Mouse (Mus musculus): ENCODE results near the gene Ppp4r3a. TPM values are rescaled to one million over a fixed set of nuclear protein-coding genes. Genes with fewer than 3 reads are reported as not detected.

Gene Ppp4r3a
- polyA plus RNA-seq, 1 experiment from 2014 or later, result 39.9 TPM

DNA sequence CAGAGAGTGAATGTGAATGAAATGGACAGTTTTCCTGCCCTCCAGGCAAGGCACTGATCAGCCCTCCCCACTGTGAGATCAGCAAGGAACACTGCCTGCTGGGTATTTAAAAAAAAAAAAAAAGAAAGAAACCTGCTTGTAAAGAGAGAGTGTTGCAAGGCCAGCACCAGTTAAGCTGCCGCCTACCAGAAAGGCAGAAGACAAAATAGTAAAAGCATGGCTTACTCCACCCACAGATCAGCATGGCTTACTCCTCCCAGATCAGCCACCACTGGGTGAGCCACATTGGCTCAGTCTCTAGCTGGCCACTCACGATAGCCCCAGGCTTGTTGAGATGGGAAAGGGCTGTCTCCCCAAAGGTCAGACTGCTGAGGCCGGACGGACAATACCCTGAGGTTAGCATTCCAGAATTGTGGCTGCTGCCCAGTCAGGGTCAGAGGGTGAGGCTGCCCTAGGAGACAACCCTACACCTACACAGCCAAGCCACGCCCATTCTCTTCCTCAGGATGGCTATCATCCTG lies 87.1 kb downstream of the Ppp4r3a start:
- no peak overlapping the region for H3K4me3 ChIP-seq (replicated peaks)
- no peak; the same call in 1 of the 2 replicates for ATAC-seq (ENCODE audit: insufficient read depth, low FRiP score, low read depth)
- H3K4me2 ChIP-seq, result no peak overlapping the region
- no peaks in the 10 kb centered on the region for H3K9me3 ChIP-seq
- peaks cover 29% of the 10 kb centered on the region for H3K4me1 ChIP-seq
- 59% methylated on average over 5 of the region's 5 CpGs for WGBS
- no peak overlapping the region for H3K27ac ChIP-seq
- H3K36me3 ChIP-seq, result no peaks in the 10 kb centered on the region
- H3K9ac ChIP-seq, result no peak overlapping the region
- H3K27me3 ChIP-seq (replicated peaks), result no peaks in the 10 kb centered on the region

DNA sequence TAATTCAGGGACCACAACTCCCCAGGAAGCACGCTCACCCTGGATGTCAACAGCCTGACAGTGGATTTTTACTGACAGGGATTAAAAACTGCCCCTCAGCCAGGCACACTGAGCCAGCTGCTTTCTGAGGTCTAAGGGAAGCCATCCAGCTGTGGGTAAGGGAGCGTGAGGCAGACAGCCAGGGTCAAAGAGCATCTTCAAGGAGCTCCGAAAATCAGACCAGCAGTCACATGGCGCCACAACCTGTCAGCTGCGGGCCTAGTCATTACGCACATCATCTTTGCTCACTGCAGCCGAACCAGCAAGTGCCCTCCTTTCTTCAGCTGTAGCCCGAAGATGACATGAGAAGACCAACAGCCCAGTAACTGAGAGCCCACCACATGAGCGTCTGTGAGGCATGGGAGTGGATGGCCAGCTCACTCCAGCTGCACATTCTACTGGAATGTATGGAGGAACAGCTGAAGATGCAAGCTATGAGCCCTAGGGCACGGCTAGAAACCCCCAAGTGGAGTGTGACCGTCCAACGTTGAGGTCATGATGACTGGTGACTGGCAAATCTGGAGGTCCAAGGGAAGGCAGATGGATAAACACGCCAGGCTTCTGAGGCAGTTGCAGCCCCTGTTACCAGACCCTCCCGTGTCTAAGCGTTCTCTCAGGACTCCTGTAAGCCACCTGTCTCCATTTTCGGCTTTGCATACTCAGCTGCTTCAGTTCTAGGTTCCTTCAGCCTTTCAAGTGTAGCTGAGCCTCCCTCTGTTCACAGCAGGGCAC lies 87.7 kb downstream of the Ppp4r3a start:
- H3K27me3 ChIP-seq (replicated peaks), result no peaks in the 10 kb centered on the region
- H3K27ac ChIP-seq, result no peak overlapping the region
- H3K4me2 ChIP-seq, result no peak overlapping the region
- ATAC-seq (ENCODE audit: insufficient read depth, low FRiP score, low read depth), result no peak
- no peak overlapping the region for H3K4me3 ChIP-seq (replicated peaks)
- no peaks in the 10 kb centered on the region for H3K9me3 ChIP-seq
- H3K9ac ChIP-seq, result no peak overlapping the region
- 63% methylated on average over 16 of the region's 16 CpGs for WGBS
- no peaks in the 10 kb centered on the region for H3K36me3 ChIP-seq
- H3K4me1 ChIP-seq, result peaks cover 29% of the 10 kb centered on the region

DNA sequence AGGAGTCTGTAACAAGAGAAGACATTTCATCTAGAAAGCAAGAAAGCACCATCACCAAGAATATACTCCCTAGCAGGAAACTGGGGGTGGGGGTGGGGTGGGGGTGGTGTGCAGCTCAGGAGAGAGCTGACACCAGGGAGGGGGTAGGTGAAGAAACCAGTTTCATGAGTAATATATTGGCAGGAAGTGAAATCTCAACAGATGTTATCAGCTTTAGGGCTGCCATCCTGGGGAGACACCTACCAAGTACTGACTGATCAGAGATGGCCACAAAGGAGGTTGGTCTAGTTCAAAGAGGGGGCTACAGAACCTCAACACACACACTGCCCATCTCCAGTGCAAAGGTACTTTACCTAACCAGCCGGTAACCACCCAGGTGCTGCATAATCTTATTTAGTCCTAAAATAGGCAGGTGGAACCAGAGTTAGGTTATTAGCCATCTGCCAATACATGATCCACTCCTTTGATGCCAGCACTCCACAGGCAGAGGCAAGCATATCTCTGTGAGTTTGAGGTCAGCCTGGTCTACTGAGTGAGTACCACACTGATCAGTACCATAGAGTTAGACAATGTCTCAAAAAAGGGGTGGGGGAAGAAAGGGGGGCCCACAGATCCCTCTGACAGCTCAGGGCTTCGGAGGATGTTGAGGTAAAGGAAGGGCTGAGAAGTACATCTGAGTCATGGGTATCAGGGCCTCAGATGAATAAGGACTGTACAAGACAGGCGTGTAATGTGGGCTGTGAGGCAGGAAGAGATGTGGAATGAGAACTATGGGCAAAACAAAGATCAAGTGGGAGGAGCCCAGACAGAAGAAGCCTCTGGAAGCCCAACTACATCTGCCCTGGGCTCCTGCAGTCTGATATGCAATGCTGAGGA lies 89.1 kb downstream of the Ppp4r3a start:
- Histone ChIP-seq H3K9me3 (no peaks in the 10 kb centered on the region), H3K27ac (no peak overlapping the region), H3K27me3 (replicated peaks) (no peaks in the 10 kb centered on the region), H3K36me3 (no peaks in the 10 kb centered on the region), H3K4me3 (replicated peaks) (no peak overlapping the region), H3K9ac (no peak overlapping the region), H3K4me2 (no peak overlapping the region), H3K4me1 (peaks cover 36% of the 10 kb centered on the region)
- ATAC-seq (ENCODE audit: insufficient read depth, low FRiP score, low read depth), result no peak
- 73% methylated on average over 3 of the region's 3 CpGs for whole genome bisulfite sequencing

DNA sequence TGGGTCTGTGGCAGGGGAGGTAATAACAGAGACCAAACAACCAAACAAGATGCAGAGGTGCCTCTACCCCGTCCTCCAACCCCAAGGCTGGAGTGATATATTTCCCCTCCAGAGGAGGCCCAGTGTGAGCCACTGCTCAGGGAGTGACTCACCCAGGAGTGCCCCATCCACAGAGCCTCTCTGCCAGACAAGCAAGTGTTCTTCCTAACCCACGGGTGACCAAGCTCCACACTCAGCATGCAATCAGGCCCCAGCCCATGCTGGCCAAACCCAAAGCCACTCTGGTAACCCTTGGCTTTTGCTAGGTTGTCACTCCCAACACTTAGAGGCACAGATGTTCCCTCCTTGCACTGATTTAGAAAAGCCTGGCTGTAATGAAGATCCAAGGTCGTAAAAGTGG lies 90.4 kb downstream of the Ppp4r3a start:
- peaks cover 23% of the 10 kb centered on the region for H3K4me1 ChIP-seq
- WGBS, result 68% methylated on average over 3 of the region's 3 CpGs
- H3K4me2 ChIP-seq, result no peak overlapping the region
- H3K4me3 ChIP-seq (replicated peaks), result no peak overlapping the region
- no peak overlapping the region for H3K27ac ChIP-seq
- no peaks in the 10 kb centered on the region for H3K9me3 ChIP-seq
- H3K27me3 ChIP-seq (replicated peaks), result no peaks in the 10 kb centered on the region
- H3K9ac ChIP-seq, result no peak overlapping the region
- no peak for ATAC-seq (ENCODE audit: insufficient read depth, low FRiP score, low read depth)
- H3K36me3 ChIP-seq, result no peaks in the 10 kb centered on the region

DNA sequence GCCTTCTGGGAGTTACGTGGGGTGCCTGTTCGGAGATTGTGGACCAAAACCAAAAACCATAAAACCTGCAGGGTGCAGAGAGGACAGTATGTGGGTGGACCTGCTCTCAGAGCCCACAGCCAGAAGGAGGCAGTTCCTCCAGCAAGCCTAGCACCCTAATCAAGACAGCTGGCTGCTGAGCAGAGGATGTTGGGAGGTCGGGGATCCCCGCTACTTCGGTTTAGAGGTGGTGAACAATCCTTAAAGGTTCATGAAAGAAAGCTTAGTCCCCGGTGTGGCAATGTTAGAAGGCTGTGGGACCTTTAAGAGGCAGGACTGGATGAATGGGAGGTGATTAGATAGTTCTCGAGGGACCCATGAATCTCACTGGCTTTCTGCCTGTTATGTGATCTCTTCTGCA lies 91.0 kb downstream of the Ppp4r3a start:
- WGBS, result 71% methylated on average over 7 of the region's 7 CpGs
- Histone ChIP-seq H3K27ac (no peak overlapping the region), H3K4me1 (peaks cover 17% of the 10 kb centered on the region), H3K36me3 (no peaks in the 10 kb centered on the region), H3K4me3 (replicated peaks) (no peak overlapping the region), H3K27me3 (replicated peaks) (no peaks in the 10 kb centered on the region), H3K9ac (no peak overlapping the region), H3K9me3 (no peaks in the 10 kb centered on the region), H3K4me2 (no peak overlapping the region)
- no peak for ATAC-seq (ENCODE audit: insufficient read depth, low FRiP score, low read depth)

DNA sequence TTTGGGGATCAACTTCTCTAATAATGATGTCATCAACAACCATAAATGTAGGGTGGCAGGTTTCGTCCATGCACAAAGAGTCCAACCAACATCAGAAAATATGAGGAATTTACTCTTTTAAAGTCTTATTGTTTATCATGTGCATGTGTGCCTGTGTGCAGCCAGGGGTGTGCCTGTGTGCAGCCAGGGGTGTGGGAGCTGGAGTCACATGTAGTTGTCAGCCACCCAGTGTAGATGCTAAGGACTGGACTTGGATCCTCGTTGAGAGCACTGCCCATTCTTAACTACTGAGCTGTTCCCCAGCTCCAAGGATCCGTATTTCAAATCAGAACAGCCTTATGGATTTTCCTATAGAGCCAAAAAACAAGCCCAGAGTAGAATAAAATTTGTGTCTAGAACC lies 92.4 kb downstream of the Ppp4r3a start:
- Histone ChIP-seq H3K9ac (no peak overlapping the region), H3K4me1 (0 out of 2 replicates have a peak, but pooled peaks cover 12% of the 10 kb centered on the region), H3K9me3 (no peaks in the 10 kb centered on the region), H3K27me3 (replicated peaks) (no peaks in the 10 kb centered on the region), H3K4me2 (no peak overlapping the region), H3K4me3 (replicated peaks) (no peak overlapping the region), H3K36me3 (no peaks in the 10 kb centered on the region), H3K27ac (no peak overlapping the region)
- no peak for ATAC-seq (ENCODE audit: insufficient read depth, low FRiP score, low read depth)
- WGBS, result 73% methylated on average over 3 of the region's 3 CpGs

DNA sequence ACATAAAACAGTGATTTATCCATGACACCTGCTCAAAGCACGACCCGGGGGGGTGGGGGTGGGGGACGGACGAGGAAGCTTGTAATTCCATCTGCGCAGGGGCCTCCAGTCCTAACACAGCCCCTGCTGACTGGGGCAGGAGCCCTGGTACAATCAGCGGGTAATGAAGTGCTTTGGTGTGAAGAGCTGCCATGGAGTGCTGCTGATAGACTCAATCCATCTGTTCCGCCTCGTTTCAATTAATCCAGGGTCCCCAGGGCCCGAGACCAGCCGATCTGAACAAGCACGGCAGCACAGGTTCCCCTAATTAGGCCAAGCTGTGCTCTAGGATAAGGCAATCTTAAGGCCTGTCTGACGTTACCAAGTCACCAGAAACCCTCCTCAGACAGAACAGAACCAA lies 93.2 kb downstream of the Ppp4r3a start:
- H3K4me2 ChIP-seq, result no peak overlapping the region
- H3K4me1 ChIP-seq, result 0 out of 2 replicates have a peak, but pooled peaks cover 8% of the 10 kb centered on the region
- H3K4me3 ChIP-seq (replicated peaks), result no peak overlapping the region
- no peaks in the 10 kb centered on the region for H3K27me3 ChIP-seq (replicated peaks)
- 54% methylated on average over 12 of the region's 12 CpGs for WGBS
- no peak for ATAC-seq (ENCODE audit: insufficient read depth, low FRiP score, low read depth)
- H3K27ac ChIP-seq, result no peak overlapping the region
- no peak overlapping the region for H3K9ac ChIP-seq
- H3K9me3 ChIP-seq, result no peaks in the 10 kb centered on the region
- H3K36me3 ChIP-seq, result no peaks in the 10 kb centered on the region

DNA sequence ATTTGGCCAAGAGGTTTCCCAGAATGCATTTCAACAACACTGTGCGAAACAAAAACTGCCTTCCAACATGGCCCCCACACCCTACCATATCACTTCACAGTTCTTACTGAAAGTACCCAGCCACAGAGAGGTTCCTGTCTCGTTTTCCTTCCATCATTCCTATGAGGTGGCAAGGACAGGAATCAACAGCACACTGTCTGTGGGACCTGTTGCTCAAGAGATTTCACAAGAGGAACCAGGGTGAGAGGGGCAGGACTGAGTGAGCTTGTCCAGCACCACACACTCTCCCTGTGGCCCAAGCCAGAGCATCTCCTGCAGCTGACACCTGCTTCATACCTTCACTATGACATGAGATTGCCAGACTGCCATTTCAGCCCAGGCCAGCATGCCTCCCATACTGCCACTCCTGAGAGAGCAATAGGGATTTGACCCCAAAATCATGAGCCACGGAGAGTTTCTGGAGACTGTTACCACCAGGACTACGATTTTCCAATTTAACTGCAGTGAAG lies 93.7 kb downstream of the Ppp4r3a start:
- no peak overlapping the region for H3K4me2 ChIP-seq
- H3K9me3 ChIP-seq, result no peaks in the 10 kb centered on the region
- ATAC-seq (ENCODE audit: insufficient read depth, low FRiP score, low read depth), result no peak
- no peak overlapping the region for H3K4me3 ChIP-seq (replicated peaks)
- 0 out of 2 replicates have a peak, but pooled peaks cover 8% of the 10 kb centered on the region for H3K4me1 ChIP-seq
- H3K9ac ChIP-seq, result no peak overlapping the region
- no peaks in the 10 kb centered on the region for H3K27me3 ChIP-seq (replicated peaks)
- no peaks in the 10 kb centered on the region for H3K36me3 ChIP-seq
- 66% methylated on average over 4 of the region's 4 CpGs for WGBS
- no peak overlapping the region for H3K27ac ChIP-seq

MicroRNAs encoded within 50 kb of the gene (microRNA counts, 519-probe panel; counts per million panel counts)
- microRNA mmu-miR-1190, result 2,430 counts per million, percentile 53 among the panel's probes with 10 or more counts

Small RNAs within 50 kb of the gene (microRNA-seq; reads per million reads assigned to microRNA genes)
- gene Mir1190, result not detected

Other genes starting within 250 kb of the Ppp4r3a start
- gene Gpr68, start 175.5 kb downstream of the Ppp4r3a start, polyA plus RNA-seq (2015; fragmentation: Nextera tagmentation; extraction: Ambion mirVana), result 0.50 and 0.64 TPM in 2 replicates
- 9.4 and 11.1 TPM in 2 replicates for gene Ccdc88c, start 54.6 kb downstream of the Ppp4r3a start, polyA plus RNA-seq (2015; fragmentation: Nextera tagmentation; extraction: Ambion mirVana)